Mouse (Mus musculus): Measurements from ENCODE around the gene Slc5a1.

Slc5a1 gene

DNA sequence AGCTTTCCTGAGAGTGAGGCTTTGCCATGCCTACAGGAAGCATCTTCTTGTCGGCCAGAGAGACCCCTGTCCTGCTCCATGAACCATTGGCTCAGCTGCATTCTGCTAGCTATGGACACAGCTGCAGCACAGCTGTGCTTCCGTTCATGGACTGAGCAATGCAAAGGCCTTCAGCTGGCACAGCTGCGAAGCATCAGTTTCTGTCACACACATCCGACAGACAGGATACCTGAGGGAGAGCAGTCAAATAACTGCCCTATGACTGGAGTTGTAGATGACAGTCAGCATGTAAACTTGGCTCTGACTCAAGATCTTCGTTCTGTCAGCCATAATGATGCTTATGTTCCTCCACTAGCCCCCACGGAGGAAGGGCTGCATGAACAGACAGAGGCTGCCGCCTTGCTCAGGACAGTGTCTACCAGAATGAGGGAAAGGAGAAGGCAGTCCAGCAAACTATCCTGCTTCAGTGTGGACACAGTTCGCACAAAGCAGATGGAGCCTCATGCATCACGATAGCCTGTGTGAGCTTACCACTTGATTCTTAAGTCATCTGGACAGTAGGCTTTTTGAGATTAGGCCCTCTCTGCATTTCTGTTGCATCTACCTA is 91.3 kb downstream of the Slc5a1 start:
- DNase-seq = no peak

DNA sequence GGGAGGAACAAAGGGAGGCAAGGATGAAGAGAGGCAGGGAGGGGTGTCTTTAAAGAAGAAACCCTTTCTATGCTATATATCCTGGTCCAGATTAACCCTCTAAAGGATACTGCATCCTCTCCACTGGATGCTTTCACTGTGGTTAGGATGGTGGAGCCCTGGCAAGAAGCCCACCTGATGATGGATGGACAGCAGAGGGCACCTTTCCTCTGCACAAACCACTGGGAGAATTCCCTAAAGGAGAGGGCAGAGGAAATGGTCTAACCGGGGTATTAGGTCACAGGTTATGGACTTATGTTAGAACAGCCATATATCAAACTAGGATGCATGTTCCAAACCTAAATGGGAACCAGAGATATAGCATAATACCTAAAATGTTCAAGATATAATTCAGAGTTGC is 96.1 kb downstream of the Slc5a1 start:
- DNase-seq = no peak

DNA sequence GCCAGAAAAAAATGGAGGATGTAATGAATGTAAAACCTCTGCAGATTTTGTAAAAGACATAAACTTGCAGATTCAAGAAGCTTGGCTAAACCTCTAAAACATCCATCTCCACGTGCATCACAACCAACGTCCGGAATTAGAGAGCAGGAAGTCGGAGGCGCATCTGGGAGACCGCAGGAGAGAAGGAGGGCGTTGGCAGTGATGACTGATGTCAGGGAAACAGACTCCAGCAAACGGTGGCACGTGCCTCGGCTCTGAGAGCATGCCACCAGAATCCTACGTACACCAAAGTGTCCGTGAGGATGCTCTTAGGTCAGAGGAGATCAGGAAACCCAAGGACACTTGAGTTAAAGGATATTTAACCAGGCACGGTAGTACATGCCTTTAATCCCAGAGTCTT is 97.7 kb downstream of the Slc5a1 start:
- no peak for DNase-seq

DNA sequence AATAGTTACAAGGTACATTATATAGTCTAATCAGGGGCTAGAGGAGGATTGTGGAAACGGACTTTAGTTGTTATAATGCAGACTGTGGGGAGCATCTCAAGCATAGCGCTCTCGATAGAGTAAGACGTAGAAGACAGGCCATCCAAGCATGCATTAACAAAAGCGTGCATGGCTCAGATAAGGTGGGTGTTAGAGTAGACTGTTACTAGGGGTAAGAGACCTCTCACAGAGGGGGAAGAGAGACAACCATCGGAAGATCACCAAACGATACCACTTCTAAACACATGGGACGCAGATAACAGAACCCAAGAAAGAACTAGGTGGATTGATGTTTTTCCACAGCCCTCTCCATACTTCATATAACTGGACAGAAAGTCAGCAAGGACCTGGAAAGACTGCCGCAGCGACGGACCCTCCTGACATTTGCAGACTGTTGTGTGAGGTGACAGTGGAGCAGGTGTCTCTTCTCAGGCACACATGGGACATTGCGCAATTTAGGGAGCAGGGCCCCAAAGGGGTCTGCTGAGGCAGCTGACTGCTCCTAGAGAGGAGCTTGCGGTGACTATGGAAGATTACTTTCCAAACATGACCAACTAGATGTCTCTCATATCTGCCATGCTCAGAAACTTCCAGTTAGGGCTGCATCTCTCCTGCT is 98.6 kb downstream of the Slc5a1 start:
- DNase-seq = no peak

DNA sequence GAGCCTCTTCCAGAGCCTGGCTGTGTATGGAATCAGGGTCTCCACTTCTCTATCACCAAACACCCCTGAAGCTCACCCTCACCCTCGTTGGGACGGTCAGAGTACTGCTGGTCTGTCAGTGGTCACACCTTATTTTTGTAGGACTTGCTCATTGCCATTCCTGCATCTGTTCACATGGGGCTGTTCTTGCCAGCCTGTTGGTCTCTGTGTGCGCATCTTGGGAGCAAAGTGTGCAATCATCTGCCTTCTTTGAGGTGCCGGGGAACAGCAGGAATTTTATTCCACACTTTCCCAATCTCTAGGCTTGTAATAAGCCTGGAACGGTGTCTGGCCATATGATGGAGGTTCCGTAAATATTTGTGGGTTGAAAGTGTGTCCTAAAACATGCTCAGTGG is 99.1 kb downstream of the Slc5a1 start:
- DNase-seq = no peak

DNA sequence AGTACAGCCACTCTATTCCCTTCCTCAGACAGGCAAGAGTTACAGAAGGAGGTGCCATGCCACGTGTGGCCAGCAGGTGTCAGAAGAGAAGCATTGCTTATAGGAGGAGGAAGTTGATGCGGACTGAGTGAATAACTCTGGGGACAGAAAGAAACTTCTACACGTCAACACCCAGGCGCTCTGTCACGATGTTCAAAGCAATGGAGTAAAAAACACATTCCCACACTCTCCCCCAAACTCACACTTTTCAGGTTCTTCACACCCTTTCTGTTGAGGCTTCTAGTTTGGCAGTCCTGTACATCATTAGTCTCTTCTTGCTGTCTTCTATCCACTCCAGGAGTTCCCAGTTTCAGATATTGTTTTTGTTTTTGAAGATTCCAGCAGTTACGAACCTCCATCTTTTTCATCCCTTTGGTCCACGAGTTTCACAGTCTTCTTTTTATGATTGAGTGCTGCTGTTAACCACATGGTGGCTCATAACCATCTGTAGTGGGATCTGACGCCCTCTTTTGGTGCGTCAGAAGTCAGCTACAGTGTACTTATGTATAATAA is 99.7 kb downstream of the Slc5a1 start:
- DNase-seq = peak; percentile 83

DNA sequence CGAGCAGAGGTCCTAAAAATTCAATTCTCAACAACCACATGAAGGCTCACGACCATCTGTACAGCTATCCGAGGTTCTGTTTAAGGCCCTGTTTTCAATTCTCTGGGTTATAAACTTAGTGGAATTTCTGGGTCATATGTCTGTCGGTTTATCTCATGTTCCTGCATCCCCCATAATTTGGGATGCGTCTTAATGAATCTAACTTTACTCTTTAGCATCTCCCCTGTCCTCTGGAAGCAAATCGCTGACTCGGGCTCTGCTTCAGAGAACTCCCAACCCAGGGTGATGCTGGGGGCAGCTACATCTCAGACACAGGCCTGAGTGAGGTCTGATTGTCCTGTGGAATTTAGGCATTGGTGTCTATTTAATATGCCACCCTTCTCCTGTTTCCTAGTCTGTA is 100.3 kb downstream of the Slc5a1 start:
- no peak for DNase-seq

DNA sequence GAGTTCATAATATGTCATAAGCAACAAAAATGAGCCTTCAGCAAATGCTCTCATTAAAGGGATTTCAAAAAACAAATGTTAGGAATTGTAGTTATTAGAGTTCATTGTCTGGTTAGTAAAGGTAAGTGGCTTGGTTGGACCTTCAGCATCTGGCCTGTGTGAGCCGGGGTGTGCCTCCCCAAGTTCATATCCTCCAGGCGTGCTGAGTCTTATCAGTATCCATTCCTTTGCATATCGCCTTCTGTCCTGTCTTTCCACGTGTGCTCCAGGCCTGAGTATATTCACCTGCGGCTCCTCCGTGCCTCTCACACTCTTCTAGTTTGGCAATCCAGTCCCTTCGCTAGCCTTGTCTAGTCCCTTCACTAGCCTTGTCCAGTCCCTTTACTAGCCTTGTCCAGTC is 102.3 kb downstream of the Slc5a1 start:
- DNase-seq = no peak

DNA sequence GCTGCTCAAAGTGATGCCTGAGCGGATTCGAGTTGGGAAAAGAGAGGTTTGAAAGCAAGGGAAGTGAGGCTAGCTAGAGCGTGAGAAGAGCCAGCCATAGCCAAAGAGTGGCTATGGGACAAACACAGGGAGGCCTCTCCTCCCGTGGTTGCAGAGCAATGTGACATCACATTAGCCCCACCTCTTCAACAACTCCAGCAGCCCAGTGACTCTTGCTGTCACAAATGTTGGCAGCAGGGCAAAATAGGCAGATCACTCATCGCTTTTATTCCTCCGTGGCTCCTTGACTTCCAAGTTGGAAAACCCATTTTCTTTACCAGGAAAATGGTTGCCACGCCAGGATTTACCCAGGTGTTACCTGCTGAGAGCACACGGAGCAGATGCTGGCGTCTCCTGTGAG is 103.1 kb downstream of the Slc5a1 start:
- no peak for DNase-seq

DNA sequence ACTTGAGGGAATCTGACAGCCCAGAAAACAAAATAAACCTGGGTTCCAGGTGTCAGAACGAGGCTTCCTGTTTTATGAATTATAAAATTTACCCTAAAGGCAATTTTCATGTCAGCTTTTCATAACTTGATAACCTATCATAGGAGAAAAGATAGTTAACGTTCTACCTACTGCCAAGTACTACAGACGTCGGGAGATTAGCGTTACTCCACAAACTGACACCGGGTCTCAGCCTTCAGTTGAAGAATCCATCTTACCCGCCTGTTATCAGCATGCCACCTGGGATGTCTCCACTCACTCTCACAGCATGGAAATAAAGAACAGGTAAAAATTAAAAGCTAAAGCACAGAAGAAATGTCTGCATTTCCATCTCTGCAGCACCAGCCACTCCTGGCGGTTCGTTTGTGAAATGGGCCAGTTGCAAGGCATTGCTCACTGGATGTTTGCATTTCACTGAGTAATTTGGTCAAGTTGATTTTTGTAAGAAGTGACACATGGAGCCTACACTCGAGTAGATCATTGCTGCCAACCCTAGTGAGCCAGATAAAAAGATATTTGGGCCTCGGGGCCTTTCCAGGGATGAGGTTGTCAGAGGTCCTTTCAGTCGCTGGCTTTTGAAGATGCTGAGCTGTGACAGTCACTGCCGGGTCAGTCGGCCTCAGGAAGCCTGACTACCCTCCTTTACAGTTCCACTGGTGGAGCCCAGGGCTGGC is 104.7 kb downstream of the Slc5a1 start:
- no peak for DNase-seq

DNA sequence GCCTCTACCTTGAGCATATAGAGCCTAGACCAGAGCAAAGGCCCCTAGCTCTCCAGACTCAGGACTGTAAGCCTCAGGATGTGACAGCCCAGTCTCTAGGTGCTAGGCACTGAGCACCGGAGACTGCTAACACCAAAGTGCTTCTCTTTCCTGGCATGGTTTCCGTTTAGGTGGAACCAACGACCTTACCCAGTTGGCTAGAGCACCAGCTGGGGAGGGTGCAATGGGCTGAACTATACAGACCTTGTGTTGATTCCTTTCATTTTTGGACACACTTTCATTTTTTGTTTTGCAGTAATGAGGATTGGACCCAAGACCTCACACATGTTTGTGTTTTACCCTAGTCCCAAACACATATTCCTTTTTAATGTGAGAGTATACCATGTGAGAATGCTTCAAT is 106.5 kb downstream of the Slc5a1 start:
- DNase-seq = no peak

DNA sequence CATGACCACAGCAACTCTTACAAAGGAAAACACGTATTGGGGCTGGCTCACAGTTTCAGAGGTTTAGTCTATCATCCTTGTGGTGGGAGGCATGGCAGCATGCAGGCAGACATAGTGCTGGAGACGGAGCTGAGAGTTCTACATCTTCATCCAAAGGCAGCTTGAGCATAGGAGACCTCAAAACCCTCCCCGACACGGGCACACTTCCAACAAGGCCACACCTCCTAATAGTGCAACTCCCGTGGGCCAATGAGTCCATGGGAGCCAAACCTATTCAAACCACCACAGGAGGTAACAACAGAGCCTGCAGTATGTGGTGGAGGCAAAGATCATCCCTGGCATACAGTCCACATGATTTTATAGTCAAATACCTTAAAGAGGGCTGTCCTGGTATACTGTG is 107.2 kb downstream of the Slc5a1 start:
- DNase-seq = no peak

Measured in kidney, adult 9 months (tissue).